10 mouse cellular contexts compared by ENCODE assay signal in the genomic region with DNA sequence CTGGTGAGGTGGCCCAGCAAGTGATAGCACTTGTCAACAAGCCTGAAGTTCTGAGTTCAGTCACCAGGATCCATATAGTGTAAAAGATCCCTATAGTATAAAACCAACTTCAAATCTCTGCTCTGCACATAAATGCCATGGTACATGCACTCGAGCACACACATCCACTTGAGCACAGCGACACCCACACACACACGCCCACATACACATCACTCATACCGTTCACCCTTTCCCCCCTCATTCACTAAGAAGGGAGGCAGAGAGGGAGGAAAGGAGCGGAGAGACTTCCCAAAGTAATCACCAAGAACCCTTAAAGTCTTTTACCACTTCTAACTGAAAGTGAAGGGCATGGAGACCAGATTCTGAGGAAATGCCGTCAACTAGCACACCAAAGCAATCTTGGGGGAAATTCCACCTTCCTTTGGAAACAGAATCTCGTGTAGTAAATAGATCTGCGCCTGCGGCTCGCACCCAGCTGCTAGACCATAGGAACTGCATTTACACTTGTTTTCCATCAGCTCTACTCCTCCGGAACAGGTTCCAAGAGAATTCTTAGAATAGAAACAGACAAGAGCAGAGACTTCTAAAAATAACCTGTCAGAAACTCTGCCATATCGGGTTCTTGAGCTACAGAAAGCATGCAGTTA. TPM values are rescaled to one million over a fixed set of nuclear protein-coding genes. Genes with fewer than 3 reads are reported as not detected.
DNase-seq lines count a peak whose midpoint lies in the region; ATAC-seq and TF ChIP-seq lines count a peak whose summit lies in the region.
"Had no signal": no experiment of that assay in that cellular context is flagged by ENCODE, and none has a peak within 500 bp of the region (broad histone marks: within the 10 kb centered on the region; RNA-seq: fewer than 3 reads in every experiment).

No protein-coding gene starts in this region.

- H3K79me2 ChIP-seq in myocyte (ENCODE audit: control insufficient read depth, insufficient read depth) = peaks cover 93% of the 10 kb centered on the region

- peaks cover 6% of the 10 kb centered on the region; the same call in 1 of the 2 replicates for H3K4me1 ChIP-seq in embryonic facial prominence, embryonic 15.5 days
- peaks cover 25% of the 10 kb centered on the region for H3K4me1 ChIP-seq in heart, embryonic 16.5 days (ENCODE audit: control insufficient read depth, insufficient read depth, low read length)
- H3K4me1 ChIP-seq: embryonic facial prominence, embryonic 12.5 days; midbrain, embryonic 12.5 days had no signal

- no peak for TF ChIP-seq POLR2A in myocyte (IDR thresholded peaks at IDR 0.05; ENCODE audit: insufficient read length, low read depth)

- no peak overlapping the region for H3ac ChIP-seq in myocyte (ENCODE audit: control insufficient read depth, insufficient read length)

- H3K36me3 ChIP-seq in embryonic facial prominence, embryonic 15.5 days = peaks cover 9% of the 10 kb centered on the region
- peaks cover 3% of the 10 kb centered on the region; the same call in 1 of the 2 replicates for H3K36me3 ChIP-seq in heart, embryonic 16.5 days (ENCODE audit: control insufficient read depth, insufficient read depth)
- peaks cover 9% of the 10 kb centered on the region for H3K36me3 ChIP-seq in myocyte (ENCODE audit: control insufficient read depth, insufficient read depth)

- no peak overlapping the region for H3K4me2 ChIP-seq in embryonic facial prominence, embryonic 15.5 days (replicated peaks)
- peak overlapping the region; percentile 52 for H3K4me2 ChIP-seq in heart, embryonic 16.5 days (ENCODE audit: low read depth, low read length)
- peak overlapping the region; percentile 70 for H3K4me2 ChIP-seq in myocyte (ENCODE audit: low read depth)
- H3K4me2 ChIP-seq: embryonic facial prominence, embryonic 12.5 days; midbrain, embryonic 12.5 days had no signal

- peak; percentile 34 for DNase-seq in cerebellum, adult 9-10 months
- no peak for DNase-seq in cerebellum, adult 11 months
- DNase-seq in urinary bladder, postnatal 14 days (ENCODE audit: low spot score) = no peak
- no peak for DNase-seq in kidney, postnatal 25 days
- no peak for DNase-seq in kidney, postnatal 4 days

- H3K27ac ChIP-seq in embryonic facial prominence, embryonic 15.5 days (replicated peaks) = 0 out of 2 replicates have a peak overlapping the region, but pooled peaks have one; percentile 22
- H3K27ac ChIP-seq in heart, embryonic 16.5 days (ENCODE audit: low read length) = peak overlapping the region; percentile 91
- H3K27ac ChIP-seq: embryonic facial prominence, embryonic 12.5 days; midbrain, embryonic 12.5 days had no signal

- H3K9ac ChIP-seq in embryonic facial prominence, embryonic 15.5 days = no peak overlapping the region
- peak overlapping the region; percentile 45 for H3K9ac ChIP-seq in heart, embryonic 16.5 days (ENCODE audit: low read length)
- H3K9ac ChIP-seq: embryonic facial prominence, embryonic 12.5 days; midbrain, embryonic 12.5 days had no signal

- 75% methylated on average over 12 of the region's 12 CpGs for WGBS in embryonic facial prominence, embryonic 15.5 days
- 38% methylated on average over 12 of the region's 12 CpGs for WGBS in heart, embryonic 16.5 days

- H3K4me3 ChIP-seq in embryonic facial prominence, embryonic 15.5 days (replicated peaks) = no peak overlapping the region
- peak overlapping the region; percentile 34 for H3K4me3 ChIP-seq in heart, embryonic 16.5 days (ENCODE audit: low read length)
- no peak overlapping the region for H3K4me3 ChIP-seq in myocyte
- H3K4me3 ChIP-seq: embryonic facial prominence, embryonic 12.5 days; midbrain, embryonic 12.5 days had no signal

- ATAC-seq in embryonic facial prominence, embryonic 15.5 days (ENCODE audit: insufficient number of reproducible peaks, low FRiP score, low TSS enrichment, low read depth) = no peak
- peak; percentile 53 for ATAC-seq in heart, embryonic 16.5 days (replicated peaks; ENCODE audit: extremely low read depth, insufficient read depth, low FRiP score)

- no peaks in the 10 kb centered on the region for H3K9me3 ChIP-seq in embryonic facial prominence, embryonic 15.5 days (replicated peaks)
- H3K9me3 ChIP-seq in heart, embryonic 16.5 days (replicated peaks; ENCODE audit: control insufficient read depth, low read length) = no peaks in the 10 kb centered on the region
- H3K9me3 ChIP-seq: embryonic facial prominence, embryonic 12.5 days; midbrain, embryonic 12.5 days had no signal

- H3K27me3 ChIP-seq in embryonic facial prominence, embryonic 15.5 days = no peaks in the 10 kb centered on the region
- no peaks in the 10 kb centered on the region for H3K27me3 ChIP-seq in heart, embryonic 16.5 days (ENCODE audit: control insufficient read depth, insufficient read depth, low read length)
- H3K27me3 ChIP-seq in myocyte (ENCODE audit: control insufficient read depth, insufficient read depth, insufficient read length) = no peaks in the 10 kb centered on the region
- H3K27me3 ChIP-seq: embryonic facial prominence, embryonic 12.5 days; midbrain, embryonic 12.5 days had no signal

TF ChIP-seq in myocyte, 11 proteins besides CTCF, POLR2A, EP300 and RAD21:
- TF ChIP-seq MYOG (IDR thresholded peaks at IDR 0.05; ENCODE audit: control insufficient read depth in 1 of 3, insufficient read depth in 1 of 3, insufficient read length in 2 of 3, low read depth in 2 of 3) (no peak), TCF3 (IDR thresholded peaks at IDR 0.05; ENCODE audit: insufficient read length, low read depth) (no peak), USF1 (IDR thresholded peaks at IDR 0.05; ENCODE audit: low read depth) (no peak), TCF12 (IDR thresholded peaks at IDR 0.05; ENCODE audit: insufficient read depth, poor library complexity, severe bottlenecking) (no peak), REST (IDR thresholded peaks at IDR 0.05; ENCODE audit: insufficient read depth, insufficient read length) (no peak), CEBPB (IDR thresholded peaks at IDR 0.05; ENCODE audit: insufficient read depth, poor library complexity, severe bottlenecking) (no peak), E2F4 (IDR thresholded peaks at IDR 0.05; ENCODE audit: insufficient read depth) (no peak), POLR2AphosphoS2 (IDR thresholded peaks at IDR 0.05; ENCODE audit: insufficient read length, low read depth) (no peak), SRF (IDR thresholded peaks at IDR 0.05; ENCODE audit: control insufficient read depth, insufficient read length, low read depth) (no peak), MAX (IDR thresholded peaks at IDR 0.05; ENCODE audit: low read depth) (no peak), MYOD1 (IDR thresholded peaks at IDR 0.05; ENCODE audit: control insufficient read depth in 1 of 3, insufficient read length in 2 of 3, low read depth in 2 of 3) (no peak)

RNA-seq across cellular contexts. Expression of gene Ubap2, which starts 19.3 kb away (rescaled TPM):
- polyA plus RNA-seq in embryonic facial prominence, embryonic 15.5 days (2015; fragmentation: Nextera tagmentation; extraction: Ambion mirVana) = 59.8 and 64.4 TPM in 2 replicates
- 50.8 and 59.2 TPM in 2 replicates for polyA plus RNA-seq in heart, embryonic 16.5 days (2015; fragmentation: Nextera tagmentation; extraction: Ambion mirVana)
- polyA plus RNA-seq in myocyte (2012; fragmentation: generic; extraction: Trizol) = 71.5 TPM

RNA-seq across cellular contexts. Expression of gene Dcaf12, which starts 59.0 kb away (rescaled TPM):
- polyA plus RNA-seq in embryonic facial prominence, embryonic 15.5 days (2015; fragmentation: Nextera tagmentation; extraction: Ambion mirVana) = 59.7 and 60.8 TPM in 2 replicates
- polyA plus RNA-seq in heart, embryonic 16.5 days (2015; fragmentation: Nextera tagmentation; extraction: Ambion mirVana) = 54.2 and 55.0 TPM in 2 replicates
- 27.1 TPM for polyA plus RNA-seq in myocyte (2012; fragmentation: generic; extraction: Trizol)
